ENCODE assay signal across 8 mouse cellular contexts in the genomic region with DNA sequence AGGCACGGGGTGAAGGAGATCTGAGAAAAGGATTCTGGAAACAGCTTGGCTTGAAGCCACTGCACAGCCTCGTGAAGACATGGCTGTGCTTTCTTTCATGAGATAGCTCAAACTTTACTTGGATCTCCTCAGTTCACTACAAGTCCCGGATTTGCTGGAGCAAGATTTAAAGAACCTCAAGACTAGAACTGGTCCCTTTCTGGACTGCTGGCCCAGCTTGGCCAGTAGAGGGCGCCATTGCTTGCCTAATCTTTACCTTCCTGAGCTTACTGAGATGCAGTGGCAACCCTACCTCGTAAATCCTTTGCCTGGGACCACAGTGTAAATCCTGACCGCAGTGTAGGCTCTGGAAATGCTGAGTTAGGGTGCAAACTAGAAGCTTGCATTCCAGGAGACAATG. TPM values are rescaled to one million over a fixed set of nuclear protein-coding genes. Genes with fewer than 3 reads are reported as not detected.
DNase-seq lines count a peak whose midpoint lies in the region; ATAC-seq and TF ChIP-seq lines count a peak whose summit lies in the region.

No protein-coding gene starts in this region.

- H3K4me1 ChIP-seq in kidney, embryonic 15.5 days: peaks cover 6% of the 10 kb centered on the region; the same call in 1 of the 2 replicates
- H3K4me1 ChIP-seq in embryonic facial prominence, embryonic 10.5 days: no peaks in the 10 kb centered on the region
- H3K4me1 ChIP-seq in hindbrain, embryonic 16.5 days (ENCODE audit: control insufficient read depth, insufficient read depth, low read depth, low read length): no peaks in the 10 kb centered on the region
- no peaks in the 10 kb centered on the region for H3K4me1 ChIP-seq in midbrain, postnatal 0 days (ENCODE audit: insufficient read depth, low read length)

- no peak overlapping the region for H3K9ac ChIP-seq in kidney, embryonic 15.5 days
- no peak overlapping the region for H3K9ac ChIP-seq in hindbrain, embryonic 16.5 days (ENCODE audit: low read depth, low read length)
- no peak overlapping the region for H3K9ac ChIP-seq in midbrain, postnatal 0 days (replicated peaks; ENCODE audit: low read length, poor library complexity, severe bottlenecking)

- no peaks in the 10 kb centered on the region for H3K36me3 ChIP-seq in kidney, embryonic 15.5 days
- no peaks in the 10 kb centered on the region for H3K36me3 ChIP-seq in embryonic facial prominence, embryonic 10.5 days (replicated peaks)
- no peaks in the 10 kb centered on the region for H3K36me3 ChIP-seq in hindbrain, embryonic 16.5 days (ENCODE audit: control insufficient read depth, insufficient read depth, low read length)
- no peaks in the 10 kb centered on the region for H3K36me3 ChIP-seq in midbrain, postnatal 0 days (ENCODE audit: insufficient read depth, low read length)

- no peaks in the 10 kb centered on the region for H3K27me3 ChIP-seq in kidney, embryonic 15.5 days
- no peaks in the 10 kb centered on the region for H3K27me3 ChIP-seq in embryonic facial prominence, embryonic 10.5 days (replicated peaks; ENCODE audit: low read depth, poor library complexity, severe bottlenecking)
- no peaks in the 10 kb centered on the region for H3K27me3 ChIP-seq in hindbrain, embryonic 16.5 days (replicated peaks; ENCODE audit: control insufficient read depth, insufficient read depth, low read length)
- no peaks in the 10 kb centered on the region for H3K27me3 ChIP-seq in midbrain, postnatal 0 days (ENCODE audit: insufficient read depth, low read length)

- WGBS in kidney, embryonic 15.5 days: 24% methylated on average over 6 of the region's 6 CpGs
- WGBS in embryonic facial prominence, embryonic 10.5 days: 33% methylated on average over 6 of the region's 6 CpGs
- 32% methylated on average over 6 of the region's 6 CpGs for WGBS in hindbrain, embryonic 16.5 days
- 31% methylated on average over 6 of the region's 6 CpGs for WGBS in midbrain, postnatal 0 days

- ATAC-seq in kidney, embryonic 15.5 days (replicated peaks; ENCODE audit: low FRiP score): no peak
- peak; percentile 64; the same call in 1 of the 2 replicates for ATAC-seq in hindbrain, embryonic 16.5 days
- ATAC-seq in midbrain, postnatal 0 days (ENCODE audit: low FRiP score): no peak

- H3K4me2 ChIP-seq in kidney, embryonic 15.5 days: no peak overlapping the region
- H3K4me2 ChIP-seq in hindbrain, embryonic 16.5 days (ENCODE audit: low read length): no peak overlapping the region
- no peak overlapping the region for H3K4me2 ChIP-seq in midbrain, postnatal 0 days (ENCODE audit: low read depth, low read length, poor library complexity, severe bottlenecking)

- no peak overlapping the region for H3K4me3 ChIP-seq in kidney, embryonic 15.5 days (replicated peaks)
- H3K4me3 ChIP-seq in embryonic facial prominence, embryonic 10.5 days: no peak overlapping the region
- no peak overlapping the region for H3K4me3 ChIP-seq in hindbrain, embryonic 16.5 days (ENCODE audit: low read length)
- no peak overlapping the region for H3K4me3 ChIP-seq in midbrain, postnatal 0 days (ENCODE audit: low read depth, low read length)

- no peaks in the 10 kb centered on the region for H3K9me3 ChIP-seq in kidney, embryonic 15.5 days (replicated peaks)
- no peaks in the 10 kb centered on the region for H3K9me3 ChIP-seq in embryonic facial prominence, embryonic 10.5 days
- H3K9me3 ChIP-seq in hindbrain, embryonic 16.5 days (ENCODE audit: control insufficient read depth, low read length): no peaks in the 10 kb centered on the region
- H3K9me3 ChIP-seq in midbrain, postnatal 0 days (ENCODE audit: low read length): no peaks in the 10 kb centered on the region

- DNase-seq in kidney, adult 11 months: peak; percentile 34
- DNase-seq in adrenal gland, postnatal 14 days: peak; percentile 82
- DNase-seq in embryonic facial prominence, embryonic 10.5 days (ENCODE audit: low spot score): peak; percentile 78
- DNase-seq in left cerebral cortex, adult 8-10 months (ENCODE audit: low spot score in 2 of 2): peak; percentile 36 to 39
- peak; percentile 79 for DNase-seq in midbrain, postnatal 0 days (ENCODE audit: low spot score)
- peak; percentile 29 for DNase-seq in telencephalon, adult 2 months (ENCODE audit: low read depth, low spot score)

- TF ChIP-seq CTCF in midbrain, postnatal 0 days (IDR thresholded peaks at IDR 0.05): peak; percentile 80

- H3K27ac ChIP-seq in kidney, embryonic 15.5 days: no peak overlapping the region
- no peak overlapping the region for H3K27ac ChIP-seq in embryonic facial prominence, embryonic 10.5 days (replicated peaks)
- H3K27ac ChIP-seq in hindbrain, embryonic 16.5 days (ENCODE audit: low read depth, low read length): no peak overlapping the region
- no peak overlapping the region for H3K27ac ChIP-seq in midbrain, postnatal 0 days (ENCODE audit: low read depth, low read length)

RNA-seq across cellular contexts. Expression of gene Grk1, which starts 6.7 kb away (rescaled TPM):
- polyA plus RNA-seq in kidney, embryonic 15.5 days (2015; fragmentation: Nextera tagmentation; extraction: Ambion mirVana): not detected in 2 replicates
- 0.08 TPM in 1 of 2 replicates, not detected in the other for total RNA-seq in adrenal gland, postnatal 14 days (2021)
- polyA plus RNA-seq in embryonic facial prominence, embryonic 10.5 days (2016; fragmentation: Nextera tagmentation; extraction: Ambion mirVana): 0.02 and 0.03 TPM in 2 replicates
- polyA plus RNA-seq in hindbrain, embryonic 16.5 days (2015; fragmentation: Nextera tagmentation; extraction: Ambion mirVana): not detected in 2 replicates
- under 1 TPM in 1 of 4 experiments, not detected in 3; 0.09 TPM for total RNA-seq in left cerebral cortex, adult 8-10 months (2022)
- under 0.01 TPM in 1 of 2 replicates, not detected in the other for total RNA-seq in midbrain, postnatal 0 days (2014; rRNA removed)
- polyA plus RNA-seq in midbrain, postnatal 0 days (2015; fragmentation: Nextera tagmentation; extraction: Ambion mirVana): not detected in 2 replicates

RNA-seq across cellular contexts. Expression of gene Atp4b, which starts 15.0 kb away (rescaled TPM):
- not detected in 2 replicates for polyA plus RNA-seq in kidney, embryonic 15.5 days (2015; fragmentation: Nextera tagmentation; extraction: Ambion mirVana)
- total RNA-seq in adrenal gland, postnatal 14 days (2021): not detected in 2 replicates
- not detected in 2 replicates for polyA plus RNA-seq in embryonic facial prominence, embryonic 10.5 days (2016; fragmentation: Nextera tagmentation; extraction: Ambion mirVana)
- polyA plus RNA-seq in hindbrain, embryonic 16.5 days (2015; fragmentation: Nextera tagmentation; extraction: Ambion mirVana): not detected in 2 replicates
- not detected for total RNA-seq in left cerebral cortex, adult 8-10 months (2022)
- total RNA-seq in midbrain, postnatal 0 days (2014; rRNA removed): not detected in 2 replicates
- polyA plus RNA-seq in midbrain, postnatal 0 days (2015; fragmentation: Nextera tagmentation; extraction: Ambion mirVana): not detected in 2 replicates

RNA-seq across cellular contexts. Expression of gene Tmem255b, which starts 23.4 kb away (rescaled TPM):
- polyA plus RNA-seq in kidney, embryonic 15.5 days (2015; fragmentation: Nextera tagmentation; extraction: Ambion mirVana): 0.62 and 1.2 TPM in 2 replicates
- total RNA-seq in adrenal gland, postnatal 14 days (2021): 3.1 and 3.6 TPM in 2 replicates
- polyA plus RNA-seq in embryonic facial prominence, embryonic 10.5 days (2016; fragmentation: Nextera tagmentation; extraction: Ambion mirVana): 0.13 and 0.20 TPM in 2 replicates
- polyA plus RNA-seq in hindbrain, embryonic 16.5 days (2015; fragmentation: Nextera tagmentation; extraction: Ambion mirVana): 1.8 and 3.1 TPM in 2 replicates
- total RNA-seq in left cerebral cortex, adult 8-10 months (2022): 1 to 10 TPM; 3.4 to 5.1 (median 4.1) TPM
- total RNA-seq in midbrain, postnatal 0 days (2014; rRNA removed): 1.1 and 2.2 TPM in 2 replicates
- polyA plus RNA-seq in midbrain, postnatal 0 days (2015; fragmentation: Nextera tagmentation; extraction: Ambion mirVana): 1.6 and 1.8 TPM in 2 replicates

Comparison
In these comparisons a context has a peak if more than half of its experiments do, and no peak if none do; other contexts are left out.
1. DNase-seq: peak in every context shown above with its lines; median percentile 82 in adrenal gland, postnatal 14 days; 79 in midbrain, postnatal 0 days; 78 in embryonic facial prominence, embryonic 10.5 days; 38 in left cerebral cortex, adult 8-10 months; 34 in kidney, adult 11 months; 29 in telencephalon, adult 2 months.